Mouse (Mus musculus): ENCODE data around the gene Cmip. TPM values are rescaled to one million over a fixed set of nuclear protein-coding genes. Genes with fewer than 3 reads are reported as not detected.

Cmip gene
- polyA plus RNA-seq, 1 experiment from 2014 or later: 9.8 TPM

- H3K27me3 ChIP-seq (replicated peaks; ENCODE audit: low read depth, poor library complexity, severe bottlenecking): no peaks in the 10 kb centered on the region
- H3K9me3 ChIP-seq: no peaks in the 10 kb centered on the region
- WGBS: 91% methylated on average over 6 of the region's 6 CpGs
- H3K4me1 ChIP-seq: peaks cover 32% of the 10 kb centered on the region
- no peak overlapping the region for H3K27ac ChIP-seq (replicated peaks)
- H3K4me3 ChIP-seq: no peak overlapping the region
- no peak for DNase-seq (ENCODE audit: low spot score)
- H3K36me3 ChIP-seq (replicated peaks): peaks cover 90% of the 10 kb centered on the region
Observed at GRCm38 (mm10) chr8:117455701-117456100, 198.8 kb downstream of the Cmip start.

DNA sequence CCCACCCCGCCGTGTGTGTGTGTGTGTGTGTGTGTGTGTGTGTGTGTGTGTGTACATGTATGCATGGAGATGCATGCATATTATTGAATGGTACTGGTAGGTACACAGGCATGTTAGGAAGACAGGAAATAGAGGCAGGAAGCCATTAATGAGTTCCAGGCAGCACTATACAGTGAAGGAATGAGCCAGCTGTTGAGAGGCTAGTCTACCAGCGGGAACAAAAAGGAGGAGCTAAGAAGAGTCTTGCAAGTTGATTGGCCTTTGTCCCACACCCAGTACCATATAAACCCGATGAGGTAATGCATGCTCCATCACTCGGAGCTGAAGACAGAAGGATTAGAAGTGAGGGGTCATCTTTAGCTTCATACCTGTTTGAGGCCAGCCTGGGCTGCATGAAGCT lies 201.6 kb downstream of the Cmip start:
- peak overlapping the region; percentile 77 for H3K27ac ChIP-seq (replicated peaks)
- H3K4me1 ChIP-seq: peaks cover 32% of the 10 kb centered on the region
- WGBS: 63% methylated on average over 4 of the region's 5 CpGs
- no peak for DNase-seq (ENCODE audit: low spot score)
- no peaks in the 10 kb centered on the region for H3K27me3 ChIP-seq (replicated peaks; ENCODE audit: low read depth, poor library complexity, severe bottlenecking)
- peaks cover 71% of the 10 kb centered on the region for H3K36me3 ChIP-seq (replicated peaks)
- no peak overlapping the region for H3K4me3 ChIP-seq
- no peaks in the 10 kb centered on the region for H3K9me3 ChIP-seq

GRCm38 (mm10) chr8:117462701-117463284 lies 205.9 kb downstream of the Cmip start:
- H3K4me3 ChIP-seq: no peak overlapping the region
- H3K27me3 ChIP-seq (replicated peaks; ENCODE audit: low read depth, poor library complexity, severe bottlenecking): no peaks in the 10 kb centered on the region
- WGBS: 79% methylated on average over 11 of the region's 11 CpGs
- no peak overlapping the region for H3K27ac ChIP-seq (replicated peaks)
- DNase-seq (ENCODE audit: low spot score): no peak
- no peaks in the 10 kb centered on the region for H3K9me3 ChIP-seq
- peaks cover 19% of the 10 kb centered on the region for H3K4me1 ChIP-seq
- H3K36me3 ChIP-seq (replicated peaks): peaks cover 27% of the 10 kb centered on the region

DNA sequence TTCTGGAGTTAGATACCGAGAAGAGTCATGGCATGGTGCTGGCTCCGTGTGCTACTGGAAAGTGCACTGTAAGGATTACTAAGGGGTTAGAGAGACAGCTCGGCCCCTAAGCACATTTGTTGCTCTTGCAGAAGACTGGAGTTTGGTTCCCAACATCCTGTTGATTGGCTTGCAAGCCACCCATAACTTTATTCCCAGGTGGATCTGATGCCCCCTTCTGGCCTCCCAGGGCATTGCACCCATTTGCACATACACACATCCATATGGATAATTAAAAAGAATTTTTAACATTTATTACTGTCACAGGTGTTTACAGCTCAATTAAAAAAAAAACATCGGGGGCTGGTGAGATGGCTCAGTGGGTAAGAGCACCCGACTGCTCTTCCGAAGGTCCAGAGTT lies 207.7 kb downstream of the Cmip start:
- Histone ChIP-seq H3K27ac (replicated peaks) (no peak overlapping the region), H3K4me1 (peaks cover 4% of the 10 kb centered on the region), H3K9me3 (no peaks in the 10 kb centered on the region), H3K4me3 (no peak overlapping the region), H3K36me3 (replicated peaks) (peaks cover 10% of the 10 kb centered on the region), H3K27me3 (replicated peaks; ENCODE audit: low read depth, poor library complexity, severe bottlenecking) (no peaks in the 10 kb centered on the region; the same call in 1 of the 2 replicates)
- 96% methylated on average over 6 of the region's 6 CpGs for WGBS
- no peak for DNase-seq (ENCODE audit: low spot score)

GRCm38 (mm10) chr8:117465250-117465649 lies 208.4 kb downstream of the Cmip start:
- Histone ChIP-seq H3K9me3 (no peaks in the 10 kb centered on the region), H3K36me3 (replicated peaks) (peaks cover 8% of the 10 kb centered on the region; the same call in 1 of the 2 replicates), H3K4me1 (peaks cover 8% of the 10 kb centered on the region), H3K27ac (replicated peaks) (no peak overlapping the region), H3K4me3 (no peak overlapping the region), H3K27me3 (replicated peaks; ENCODE audit: low read depth, poor library complexity, severe bottlenecking) (no peaks in the 10 kb centered on the region; the same call in 1 of the 2 replicates)
- DNase-seq (ENCODE audit: low spot score): peak; percentile 58
- WGBS: 52% methylated on average over 5 of the region's 5 CpGs

DNA sequence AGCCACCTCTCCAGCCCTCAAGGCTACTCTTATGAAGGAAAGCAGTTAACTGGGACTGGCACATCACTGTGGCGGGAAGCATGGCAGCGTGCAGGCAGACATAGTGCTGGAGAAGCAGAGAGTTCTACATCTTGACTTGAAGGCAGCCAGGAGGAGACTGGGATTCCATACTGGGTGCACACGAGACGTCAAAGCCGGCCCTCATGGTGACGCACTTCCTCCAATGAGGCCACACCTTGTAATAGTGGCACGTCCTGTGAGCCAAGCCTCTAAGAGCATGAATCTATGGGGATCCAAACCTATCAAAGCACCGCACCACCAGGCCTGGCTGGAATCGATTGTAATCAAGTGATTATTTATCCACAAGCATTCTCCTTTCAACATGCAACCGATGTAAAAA lies 210.6 kb downstream of the Cmip start:
- 91% methylated on average over 10 of the region's 10 CpGs for WGBS
- Histone ChIP-seq H3K27me3 (replicated peaks; ENCODE audit: low read depth, poor library complexity, severe bottlenecking) (no peaks in the 10 kb centered on the region; the same call in 1 of the 2 replicates), H3K27ac (replicated peaks) (no peak overlapping the region), H3K36me3 (replicated peaks) (no peaks in the 10 kb centered on the region), H3K4me1 (peaks cover 19% of the 10 kb centered on the region), H3K9me3 (no peaks in the 10 kb centered on the region), H3K4me3 (no peak overlapping the region)
- DNase-seq (ENCODE audit: low spot score): no peak

DNA sequence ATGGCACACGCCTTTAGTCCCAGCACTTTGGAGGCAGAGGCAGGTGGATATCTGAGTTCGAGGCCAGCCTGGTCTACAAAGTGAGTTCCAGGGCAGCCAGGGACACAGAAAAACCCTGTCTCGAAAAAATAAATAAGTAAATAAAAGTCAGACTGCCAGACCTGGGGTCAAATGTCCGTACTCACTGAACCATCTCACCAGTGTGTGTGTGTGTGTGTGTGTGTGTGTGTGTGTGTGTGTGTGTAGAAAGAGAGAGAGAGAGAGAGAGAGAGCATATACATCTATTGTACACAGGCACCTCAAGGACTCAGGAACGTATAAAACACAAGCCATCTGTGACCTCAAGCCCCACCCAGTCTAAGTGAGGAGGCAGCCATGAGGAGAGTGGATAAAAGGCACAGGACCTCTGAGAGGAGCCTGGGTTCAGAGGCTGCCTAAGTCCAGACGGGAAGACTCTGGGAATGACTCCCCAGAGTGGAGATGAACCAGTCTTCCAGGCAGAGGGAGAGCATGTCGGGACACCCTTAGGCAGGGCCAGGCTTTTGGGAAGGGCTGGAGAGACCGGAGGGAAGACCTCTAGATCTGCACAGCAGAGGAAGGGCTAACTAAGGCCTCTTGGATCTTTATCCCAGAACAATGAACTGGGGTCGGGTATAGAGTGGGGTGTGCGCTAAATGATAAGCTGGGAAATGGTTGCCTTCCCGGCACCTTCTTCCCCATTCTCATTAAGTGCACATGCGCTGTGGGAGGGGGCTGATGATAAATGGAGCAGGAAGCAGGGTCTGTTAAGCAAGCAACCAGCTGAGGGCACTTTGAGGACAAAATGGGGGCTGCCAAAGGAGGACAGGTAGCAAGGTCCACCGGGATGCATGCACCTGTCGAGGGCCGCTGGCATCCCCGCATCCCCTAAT lies 212.8 kb downstream of the Cmip start:
- Histone ChIP-seq H3K4me3 (peak overlapping the region; percentile 53), H3K4me1 (peaks cover 19% of the 10 kb centered on the region), H3K9me3 (no peaks in the 10 kb centered on the region), H3K27ac (replicated peaks) (peak overlapping the region; percentile 78), H3K36me3 (replicated peaks) (no peaks in the 10 kb centered on the region), H3K27me3 (replicated peaks; ENCODE audit: low read depth, poor library complexity, severe bottlenecking) (no peaks in the 10 kb centered on the region; the same call in 1 of the 2 replicates)
- DNase-seq (ENCODE audit: low spot score): no peak
- WGBS: 31% methylated on average over 16 of the region's 16 CpGs

DNA sequence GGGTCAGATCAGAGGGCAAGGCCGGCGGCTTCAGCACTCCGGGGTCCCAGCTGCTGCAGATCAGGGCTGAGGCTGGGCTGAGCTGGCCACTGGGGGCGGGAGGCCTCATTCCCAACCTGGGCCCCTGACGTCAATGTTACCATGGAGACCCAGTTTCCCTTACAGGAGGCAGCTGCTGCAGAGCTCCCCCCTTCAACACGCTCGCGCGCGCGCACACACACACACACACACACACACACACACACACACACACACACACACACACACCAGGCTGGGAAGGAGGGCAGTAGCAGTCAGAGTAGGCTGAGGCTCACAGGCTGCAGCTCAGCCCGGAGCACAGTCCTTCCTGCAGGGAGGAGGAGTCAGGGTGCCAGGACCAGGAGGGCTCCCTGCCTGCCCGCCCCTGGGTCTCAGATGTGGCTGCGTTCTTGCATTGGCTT lies 213.5 kb downstream of the Cmip start:
- peak; percentile 91 for DNase-seq (ENCODE audit: low spot score)
- H3K27ac ChIP-seq (replicated peaks): peak overlapping the region; percentile 78
- peak overlapping the region; percentile 53 for H3K4me3 ChIP-seq
- no peaks in the 10 kb centered on the region; the same call in 1 of the 2 replicates for H3K27me3 ChIP-seq (replicated peaks; ENCODE audit: low read depth, poor library complexity, severe bottlenecking)
- peaks cover 19% of the 10 kb centered on the region for H3K4me1 ChIP-seq
- 2% methylated on average over 14 of the region's 14 CpGs for WGBS
- H3K9me3 ChIP-seq: no peaks in the 10 kb centered on the region
- no peaks in the 10 kb centered on the region for H3K36me3 ChIP-seq (replicated peaks)

DNA sequence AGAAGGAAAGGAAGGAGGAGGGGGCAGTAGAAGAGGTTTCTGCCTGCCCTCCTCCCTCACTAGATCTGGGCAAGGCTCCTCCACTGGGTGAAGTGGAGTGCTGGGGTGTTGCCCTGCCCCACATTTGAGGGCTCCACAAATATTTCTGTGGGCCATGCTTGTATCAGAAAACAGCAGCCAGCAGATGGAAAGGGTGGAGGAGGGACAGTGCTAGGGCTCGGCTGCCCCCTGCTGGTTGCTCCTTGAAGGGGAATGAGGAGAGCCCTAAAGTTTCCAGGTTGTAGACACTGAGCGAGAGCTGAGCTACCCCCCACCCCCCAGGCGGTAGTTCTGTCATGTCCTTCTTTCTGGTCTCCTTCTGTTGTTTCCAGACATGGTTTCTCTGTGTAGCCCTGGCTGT lies 214.3 kb downstream of the Cmip start:
- WGBS: 14% methylated on average over 3 of the region's 3 CpGs
- H3K4me1 ChIP-seq: peaks cover 19% of the 10 kb centered on the region
- peak; percentile 82 for DNase-seq (ENCODE audit: low spot score)
- H3K27me3 ChIP-seq (replicated peaks; ENCODE audit: low read depth, poor library complexity, severe bottlenecking): no peaks in the 10 kb centered on the region; the same call in 1 of the 2 replicates
- H3K27ac ChIP-seq (replicated peaks): peak overlapping the region; percentile 78
- no peaks in the 10 kb centered on the region for H3K36me3 ChIP-seq (replicated peaks)
- H3K4me3 ChIP-seq: no peak overlapping the region
- H3K9me3 ChIP-seq: no peaks in the 10 kb centered on the region

- Histone ChIP-seq H3K9me3 (no peaks in the 10 kb centered on the region), H3K4me1 (peaks cover 19% of the 10 kb centered on the region), H3K4me3 (no peak overlapping the region), H3K36me3 (replicated peaks) (no peaks in the 10 kb centered on the region), H3K27ac (replicated peaks) (no peak overlapping the region), H3K27me3 (replicated peaks; ENCODE audit: low read depth, poor library complexity, severe bottlenecking) (no peaks in the 10 kb centered on the region; the same call in 1 of the 2 replicates)
- WGBS: 72% methylated on average over 9 of the region's 9 CpGs
- no peak for DNase-seq (ENCODE audit: low spot score)
Observed at GRCm38 (mm10) chr8:117471655-117472054, 214.8 kb downstream of the Cmip start.

GRCm38 (mm10) chr8:117472332-117472731 lies 215.5 kb downstream of the Cmip start:
- Histone ChIP-seq H3K4me1 (peaks cover 19% of the 10 kb centered on the region), H3K27ac (replicated peaks) (no peak overlapping the region), H3K36me3 (replicated peaks) (no peaks in the 10 kb centered on the region), H3K9me3 (no peaks in the 10 kb centered on the region), H3K27me3 (replicated peaks; ENCODE audit: low read depth, poor library complexity, severe bottlenecking) (no peaks in the 10 kb centered on the region; the same call in 1 of the 2 replicates), H3K4me3 (no peak overlapping the region)
- DNase-seq (ENCODE audit: low spot score): no peak
- 84% methylated on average over 4 of the region's 4 CpGs for WGBS

- no peaks in the 10 kb centered on the region; the same call in 1 of the 2 replicates for H3K9me3 ChIP-seq
- DNase-seq (ENCODE audit: low spot score): peak; percentile 94
- no peaks in the 10 kb centered on the region for H3K36me3 ChIP-seq (replicated peaks)
- H3K27me3 ChIP-seq (replicated peaks; ENCODE audit: low read depth, poor library complexity, severe bottlenecking): no peaks in the 10 kb centered on the region; the same call in 1 of the 2 replicates
- H3K4me3 ChIP-seq: no peak overlapping the region
- H3K27ac ChIP-seq (replicated peaks): no peak overlapping the region
- H3K4me1 ChIP-seq: peaks cover 13% of the 10 kb centered on the region
- WGBS: under 1% methylated on average over 5 of the region's 5 CpGs
Observed at GRCm38 (mm10) chr8:117474944-117475343, 218.1 kb downstream of the Cmip start.

Data from embryonic facial prominence, embryonic 10.5 days (tissue).